Mouse (Mus musculus): ENCODE data around the gene Zdhhc4. TPM values are rescaled to one million over a fixed set of nuclear protein-coding genes. Genes with fewer than 3 reads are reported as not detected.

Zdhhc4 gene
- 75.4 and 77.4 TPM in 2 replicates for polyA plus RNA-seq (2015; fragmentation: Nextera tagmentation; extraction: Ambion mirVana)

- peak within 1 kb of the TSS; percentile 89 for H3K4me3 ChIP-seq (replicated peaks)
- H3K27me3 ChIP-seq (replicated peaks), result no peaks in the 10 kb centered on the region
- no peaks in the 10 kb centered on the region for H3K9me3 ChIP-seq (replicated peaks)
- H3K27ac ChIP-seq (replicated peaks), result peak within 1 kb of the TSS; percentile 79
- peak; percentile 65 for ATAC-seq (ENCODE audit: low FRiP score)
- H3K9ac ChIP-seq (replicated peaks), result peak within 1 kb of the TSS; percentile 86
- WGBS, result under 1% methylated on average over 56 of the region's 57 CpGs
- peak within 1 kb of the TSS; percentile 94 for H3K4me2 ChIP-seq
- peaks cover 30% of the 10 kb centered on the region for H3K36me3 ChIP-seq
- H3K4me1 ChIP-seq, result peaks cover 26% of the 10 kb centered on the region
Measured at GRCm38 (mm10) chr5:143328690-143329495, at the start of gene Zdhhc4. Zdhhc4 (minus strand) TSS chr5:143329256.

GRCm38 (mm10) chr5:143376156-143376555 lies 47.1 kb upstream of the Zdhhc4 start:
- H3K27ac ChIP-seq (replicated peaks), result no peak overlapping the region

GRCm38 (mm10) chr5:143375242-143375641 lies 46.2 kb upstream of the Zdhhc4 start:
- Histone ChIP-seq H3K27me3 (replicated peaks) (peaks cover 57% of the 10 kb centered on the region), H3K36me3 (no peaks in the 10 kb centered on the region), H3K4me2 (peak overlapping the region; percentile 52), H3K4me1 (peaks cover 13% of the 10 kb centered on the region), H3K4me3 (replicated peaks) (peak overlapping the region; percentile 27), H3K27ac (replicated peaks) (no peak overlapping the region), H3K9ac (replicated peaks) (no peak overlapping the region), H3K9me3 (replicated peaks) (no peaks in the 10 kb centered on the region)
- WGBS, result 8% methylated on average over 21 of the region's 21 CpGs
- no peak; the same call in 1 of the 2 replicates for ATAC-seq (ENCODE audit: low FRiP score)

More at GRCm38 (mm10) chr5:143376156-143376555, 47.1 kb upstream of the Zdhhc4 start:
- peaks cover 8% of the 10 kb centered on the region for H3K4me1 ChIP-seq
- no peak overlapping the region for H3K9ac ChIP-seq (replicated peaks)
- no peaks in the 10 kb centered on the region for H3K36me3 ChIP-seq
- H3K4me2 ChIP-seq, result no peak overlapping the region
- WGBS, result 87% methylated on average over 4 of the region's 4 CpGs
- no peak for ATAC-seq (ENCODE audit: low FRiP score)
- H3K4me3 ChIP-seq (replicated peaks), result no peak overlapping the region
- peaks cover 48% of the 10 kb centered on the region for H3K27me3 ChIP-seq (replicated peaks)
- no peaks in the 10 kb centered on the region for H3K9me3 ChIP-seq (replicated peaks)

- Histone ChIP-seq H3K4me1 (peaks cover 19% of the 10 kb centered on the region), H3K9me3 (replicated peaks) (no peaks in the 10 kb centered on the region), H3K36me3 (no peaks in the 10 kb centered on the region), H3K9ac (replicated peaks) (peak overlapping the region; percentile 32), H3K4me2 (peak overlapping the region; percentile 69), H3K4me3 (replicated peaks) (peak overlapping the region; percentile 41), H3K27ac (replicated peaks) (no peak overlapping the region), H3K27me3 (replicated peaks) (peaks cover 81% of the 10 kb centered on the region)
- ATAC-seq (ENCODE audit: low FRiP score), result 0 out of 2 replicates have a peak, but pooled peaks have one; percentile 34
- WGBS, result 1% methylated on average over 35 of the region's 35 CpGs
Measured at GRCm38 (mm10) chr5:143372818-143373217, 43.8 kb upstream of the Zdhhc4 start.

- ATAC-seq (ENCODE audit: low FRiP score), result no peak
- Histone ChIP-seq H3K4me1 (peaks cover 19% of the 10 kb centered on the region), H3K4me3 (replicated peaks) (no peak overlapping the region), H3K9ac (replicated peaks) (no peak overlapping the region), H3K27me3 (replicated peaks) (peaks cover 88% of the 10 kb centered on the region), H3K36me3 (no peaks in the 10 kb centered on the region), H3K9me3 (replicated peaks) (no peaks in the 10 kb centered on the region), H3K27ac (replicated peaks) (no peak overlapping the region), H3K4me2 (no peak overlapping the region)
- 46% methylated on average over 4 of the region's 4 CpGs for WGBS
Measured at GRCm38 (mm10) chr5:143371146-143371510, 42.1 kb upstream of the Zdhhc4 start.

- Histone ChIP-seq H3K27me3 (replicated peaks) (peaks cover 92% of the 10 kb centered on the region), H3K9me3 (replicated peaks) (no peaks in the 10 kb centered on the region), H3K4me2 (peak overlapping the region; percentile 66), H3K36me3 (no peaks in the 10 kb centered on the region), H3K27ac (replicated peaks) (no peak overlapping the region), H3K4me3 (replicated peaks) (peak overlapping the region; percentile 33), H3K4me1 (peaks cover 19% of the 10 kb centered on the region), H3K9ac (replicated peaks) (no peak overlapping the region)
- WGBS, result 22% methylated on average over 17 of the region's 17 CpGs
- no peak for ATAC-seq (ENCODE audit: low FRiP score)
Measured at GRCm38 (mm10) chr5:143370416-143371145, 41.5 kb upstream of the Zdhhc4 start.

GRCm38 (mm10) chr5:143369611-143370255 lies 40.7 kb upstream of the Zdhhc4 start:
- Histone ChIP-seq H3K27me3 (replicated peaks) (peaks cover 85% of the 10 kb centered on the region), H3K4me1 (peaks cover 20% of the 10 kb centered on the region), H3K9ac (replicated peaks) (no peak overlapping the region; the same call in 1 of the 2 replicates), H3K4me2 (peak overlapping the region; percentile 66), H3K9me3 (replicated peaks) (no peaks in the 10 kb centered on the region), H3K27ac (replicated peaks) (no peak overlapping the region), H3K36me3 (no peaks in the 10 kb centered on the region), H3K4me3 (replicated peaks) (peak overlapping the region; percentile 33)
- no peak; the same call in 1 of the 2 replicates for ATAC-seq (ENCODE audit: low FRiP score)
- under 1% methylated on average over 35 of the region's 36 CpGs for WGBS

- no peak overlapping the region for H3K4me2 ChIP-seq
- peaks cover 70% of the 10 kb centered on the region for H3K27me3 ChIP-seq (replicated peaks)
- H3K9me3 ChIP-seq (replicated peaks), result no peaks in the 10 kb centered on the region
- no peak overlapping the region for H3K4me3 ChIP-seq (replicated peaks)
- H3K9ac ChIP-seq (replicated peaks), result no peak overlapping the region
- WGBS, result 77% methylated on average over 3 of the region's 3 CpGs
- H3K27ac ChIP-seq (replicated peaks), result no peak overlapping the region
- no peaks in the 10 kb centered on the region for H3K36me3 ChIP-seq
- peaks cover 29% of the 10 kb centered on the region for H3K4me1 ChIP-seq
- ATAC-seq (ENCODE audit: low FRiP score), result no peak
Measured at GRCm38 (mm10) chr5:143367931-143368330, 38.9 kb upstream of the Zdhhc4 start.

GRCm38 (mm10) chr5:143363678-143364615 lies 34.9 kb upstream of the Zdhhc4 start:
- peak; percentile 45; the same call in 1 of the 2 replicates for ATAC-seq (ENCODE audit: low FRiP score)
- Histone ChIP-seq H3K4me3 (replicated peaks) (peak overlapping the region; percentile 47), H3K4me1 (peaks cover 15% of the 10 kb centered on the region), H3K27ac (replicated peaks) (no peak overlapping the region), H3K4me2 (peak overlapping the region; percentile 86), H3K9ac (replicated peaks) (peak overlapping the region; percentile 58), H3K9me3 (replicated peaks) (no peaks in the 10 kb centered on the region), H3K27me3 (replicated peaks) (peaks cover 36% of the 10 kb centered on the region), H3K36me3 (no peaks in the 10 kb centered on the region)
- WGBS, result under 1% methylated on average over 47 of the region's 47 CpGs

GRCm38 (mm10) chr5:143361428-143361827 lies 32.4 kb upstream of the Zdhhc4 start:
- ATAC-seq (ENCODE audit: low FRiP score), result no peak
- Histone ChIP-seq H3K4me3 (replicated peaks) (no peak overlapping the region), H3K9me3 (replicated peaks) (no peaks in the 10 kb centered on the region), H3K4me2 (no peak overlapping the region), H3K36me3 (no peaks in the 10 kb centered on the region), H3K27ac (replicated peaks) (no peak overlapping the region), H3K27me3 (replicated peaks) (peaks cover 41% of the 10 kb centered on the region), H3K4me1 (peaks cover 21% of the 10 kb centered on the region), H3K9ac (replicated peaks) (no peak overlapping the region)
- WGBS, result 53% methylated on average over 7 of the region's 7 CpGs

Measured in neural tube, embryonic 15.5 days (tissue).